Mouse (Mus musculus) midbrain, embryonic 15.5 days (tissue): ENCODE data around the gene Zfp74. TPM values are rescaled to one million over a fixed set of nuclear protein-coding genes. Genes with fewer than 3 reads are reported as not detected.

ENCODE experiments used
- ATAC-seq: fragments of 200-750 bp; cut with Nextera tagmentation; replicated peaks from 2 replicates; pipeline ENCODE4 v1.8.0; 2017; ENCODE audit warnings: moderate TSS enrichment
- H3K27ac ChIP-seq: fragments of 300-500 bp; sonication (generic); 2 replicates; pipeline ENCODE4 v1.5.1; 2015; ENCODE audit warnings: mild to moderate bottlenecking, inconsistent platforms
- H3K27me3 ChIP-seq: fragments of 300-500 bp; sonication (generic); replicated peaks from 2 replicates; pipeline ENCODE4 v1.6.1; 2015; ENCODE audit warnings: inconsistent platforms
- H3K36me3 ChIP-seq: fragments of 300-500 bp; sonication (generic); replicated peaks from 2 replicates; pipeline ENCODE4 v1.6.1; 2015; ENCODE audit warnings: inconsistent platforms
- H3K4me1 ChIP-seq: fragments of 300-500 bp; sonication (generic); 2 replicates; pipeline ENCODE4 v1.6.1; 2015; ENCODE audit warnings: inconsistent platforms
- H3K4me2 ChIP-seq: fragments of 300-500 bp; sonication (generic); 2 replicates; pipeline ENCODE4 v1.6.1; 2015; ENCODE audit warnings: inconsistent platforms, mild to moderate bottlenecking, moderate library complexity
- H3K4me3 ChIP-seq: fragments of 300-500 bp; sonication (generic); 2 replicates; pipeline ENCODE4 v1.5.1; 2015; ENCODE audit warnings: mild to moderate bottlenecking, inconsistent platforms
- H3K9ac ChIP-seq: fragments of 300-500 bp; sonication (generic); 2 replicates; pipeline ENCODE4 v1.6.1; 2015; ENCODE audit warnings: mild to moderate bottlenecking, inconsistent platforms
- H3K9me3 ChIP-seq: fragments of 300-500 bp; sonication (generic); 2 replicates; pipeline ENCODE4 v1.6.1; 2016; ENCODE audit warnings: inconsistent platforms
- WGBS: fragments of 180-500 bp; shearing (Covaris S2); methylation state at CpG from one replicate; pipeline ENCODE4 v1.1.7; 2015; ENCODE audit warnings: mixed read lengths; 5-methylcytosine and 5-hydroxymethylcytosine counted together
- microRNA-seq: library from miRNA; unstranded; fragments of <30 nt; microRNA quantifications from one replicate; pipeline ENCODE4, GENCODE M21; 2016
- polyA plus RNA-seq: library from polyadenylated mRNA; unstranded; fragments of >200 nt; fragmentation: Nextera tagmentation; extraction: Ambion mirVana; gene quantifications from 2 replicates; pipeline ENCODE4 v1.2.1, GENCODE M21; 2015

Gene Zfp74
- polyA plus RNA-seq, 1 experiment from 2014 or later: 24.2 TPM

GRCm38 (mm10) chr7:29905966-29906681, 47.8 kb downstream of the Zfp74 start, which contains the start of gene Zfp27:
TSS of gene Zfp27 (minus strand) at chr7:29906572.
- H3K27ac ChIP-seq: peak within 1 kb of the TSS; percentile 96
- H3K4me3 ChIP-seq: peak within 1 kb of the TSS; percentile 49
- peaks cover 9% of the 10 kb centered on the region for H3K36me3 ChIP-seq
- H3K27me3 ChIP-seq: no peaks in the 10 kb centered on the region
- H3K9ac ChIP-seq: peak within 1 kb of the TSS; percentile 57
- peak within 1 kb of the TSS; percentile 52 for H3K4me2 ChIP-seq
- H3K9me3 ChIP-seq: no peaks in the 10 kb centered on the region
- H3K4me1 ChIP-seq: peaks cover 32% of the 10 kb centered on the region
- peak; percentile 87 for ATAC-seq
- under 1% methylated on average over 22 of the region's 22 CpGs for WGBS

GRCm38 (mm10) chr7:29904101-29904500, 49.8 kb downstream of the Zfp74 start:
- Histone ChIP-seq H3K4me1 (peaks cover 18% of the 10 kb centered on the region), H3K27ac (no peak overlapping the region), H3K9me3 (no peaks in the 10 kb centered on the region), H3K27me3 (no peaks in the 10 kb centered on the region), H3K36me3 (peaks cover 27% of the 10 kb centered on the region), H3K9ac (no peak overlapping the region), H3K4me3 (no peak overlapping the region), H3K4me2 (no peak overlapping the region)
- no peak for ATAC-seq
- whole genome bisulfite sequencing: 94% methylated on average over 4 of the region's 4 CpGs

- Histone ChIP-seq H3K36me3 (peaks cover 80% of the 10 kb centered on the region), H3K9ac (no peak overlapping the region), H3K9me3 (peaks cover 23% of the 10 kb centered on the region), H3K4me1 (no peaks in the 10 kb centered on the region), H3K4me2 (no peak overlapping the region), H3K4me3 (no peak overlapping the region), H3K27me3 (no peaks in the 10 kb centered on the region), H3K27ac (no peak overlapping the region)
- ATAC-seq: no peak
- 88% methylated on average over 4 of the region's 4 CpGs for WGBS
These were observed 55.5 kb downstream of the Zfp74 start for GRCm38 (mm10) chr7:29898351-29898750.

GRCm38 (mm10) chr7:29892756-29893155, 61.1 kb downstream of the Zfp74 start:
- H3K27me3 ChIP-seq: no peaks in the 10 kb centered on the region
- H3K4me1 ChIP-seq: no peaks in the 10 kb centered on the region
- H3K9ac ChIP-seq: no peak overlapping the region
- H3K36me3 ChIP-seq: peaks cover 72% of the 10 kb centered on the region
- no peak overlapping the region for H3K4me2 ChIP-seq
- H3K4me3 ChIP-seq: no peak overlapping the region
- WGBS: 97% methylated on average over 4 of the region's 4 CpGs
- peaks cover 31% of the 10 kb centered on the region for H3K9me3 ChIP-seq
- no peak overlapping the region for H3K27ac ChIP-seq
- no peak for ATAC-seq

- H3K4me3 ChIP-seq: no peak overlapping the region
- no peaks in the 10 kb centered on the region for H3K4me1 ChIP-seq
- H3K27ac ChIP-seq: no peak overlapping the region
- H3K27me3 ChIP-seq: no peaks in the 10 kb centered on the region
- H3K36me3 ChIP-seq: peaks cover 52% of the 10 kb centered on the region
- ATAC-seq: no peak
- no peak overlapping the region for H3K9ac ChIP-seq
- no peak overlapping the region for H3K4me2 ChIP-seq
- WGBS: 98% methylated on average over 7 of the region's 7 CpGs
- peaks cover 32% of the 10 kb centered on the region for H3K9me3 ChIP-seq
These were observed 63.4 kb downstream of the Zfp74 start for GRCm38 (mm10) chr7:29890501-29890900.

- H3K36me3 ChIP-seq: peaks cover 20% of the 10 kb centered on the region
- H3K4me1 ChIP-seq: no peaks in the 10 kb centered on the region
- no peak overlapping the region for H3K9ac ChIP-seq
- H3K27ac ChIP-seq: no peak overlapping the region
- H3K4me2 ChIP-seq: no peak overlapping the region
- no peaks in the 10 kb centered on the region for H3K27me3 ChIP-seq
- 89% methylated on average over 7 of the region's 7 CpGs for WGBS
- peaks cover 2% of the 10 kb centered on the region; the same call in 1 of the 2 replicates for H3K9me3 ChIP-seq
- no peak for ATAC-seq
- no peak overlapping the region for H3K4me3 ChIP-seq
These were observed 73.0 kb downstream of the Zfp74 start for GRCm38 (mm10) chr7:29880916-29881315.

Small RNA genes within 50 kb of the gene (microRNA-seq; reads per million reads assigned to microRNA genes)
- gene Mir7668: not detected

Other genes starting within 250 kb of the Zfp74 start
- 0.79 and 1.0 TPM in 2 replicates for gene Catsperg2, start 227.1 kb downstream of the Zfp74 start, polyA plus RNA-seq
- gene Zfp84, start 185.5 kb downstream of the Zfp74 start, polyA plus RNA-seq: 16.7 and 18.3 TPM in 2 replicates
- gene Zfp30, start 170.1 kb downstream of the Zfp74 start, polyA plus RNA-seq: 15.4 TPM in 2 replicates
- gene Zfp790, start 138.0 kb downstream of the Zfp74 start, polyA plus RNA-seq: 29.2 and 30.1 TPM in 2 replicates
- 15.3 and 16.1 TPM in 2 replicates for gene Zfp940, start 100.4 kb downstream of the Zfp74 start, polyA plus RNA-seq
- gene Zfp420, start 94.1 kb downstream of the Zfp74 start, polyA plus RNA-seq: 22.4 and 24.4 TPM in 2 replicates
- 15.5 and 16.0 TPM in 2 replicates for gene Zfp27, start 47.5 kb downstream of the Zfp74 start, polyA plus RNA-seq
- 7.2 and 7.7 TPM in 2 replicates for gene Zfp383, start 45.9 kb downstream of the Zfp74 start, polyA plus RNA-seq
- 6.0 and 7.0 TPM in 2 replicates for gene Zfp568, start 29.9 kb upstream of the Zfp74 start, polyA plus RNA-seq
- gene Zfp14, start 97.3 kb upstream of the Zfp74 start, polyA plus RNA-seq: 12.0 and 13.7 TPM in 2 replicates
- 12.9 and 13.4 TPM in 2 replicates for gene Zfp82, start 118.8 kb upstream of the Zfp74 start, polyA plus RNA-seq
- gene Gm26920, start 136.3 kb upstream of the Zfp74 start, polyA plus RNA-seq: 3.6 and 3.9 TPM in 2 replicates
- 18.9 and 19.8 TPM in 2 replicates for gene Zfp566, start 136.4 kb upstream of the Zfp74 start, polyA plus RNA-seq
- gene Zfp260, start 140.7 kb upstream of the Zfp74 start, polyA plus RNA-seq: 81.9 and 83.5 TPM in 2 replicates
- 23.4 and 24.9 TPM in 2 replicates for gene Zfp382, start 167.9 kb upstream of the Zfp74 start, polyA plus RNA-seq
- gene Zfp146, start 215.7 kb upstream of the Zfp74 start, polyA plus RNA-seq: 13.7 and 15.4 TPM in 2 replicates
- gene Cox7a1, start 230.1 kb upstream of the Zfp74 start, polyA plus RNA-seq: 6.5 and 6.8 TPM in 2 replicates
- gene Capns1, start 244.7 kb upstream of the Zfp74 start, polyA plus RNA-seq: 69.8 and 81.5 TPM in 2 replicates